Mouse (Mus musculus): ENCODE data around the gene Sox5. TPM values are rescaled to one million over a fixed set of nuclear protein-coding genes. Genes with fewer than 3 reads are reported as not detected.
A peak's percentile ranks its signal among the peaks of the same experiment; 100 is the strongest.

The Sox5 gene
- total RNA-seq, 2 experiments from 2014 or later: 2.6 to 2.9 TPM

DNA sequence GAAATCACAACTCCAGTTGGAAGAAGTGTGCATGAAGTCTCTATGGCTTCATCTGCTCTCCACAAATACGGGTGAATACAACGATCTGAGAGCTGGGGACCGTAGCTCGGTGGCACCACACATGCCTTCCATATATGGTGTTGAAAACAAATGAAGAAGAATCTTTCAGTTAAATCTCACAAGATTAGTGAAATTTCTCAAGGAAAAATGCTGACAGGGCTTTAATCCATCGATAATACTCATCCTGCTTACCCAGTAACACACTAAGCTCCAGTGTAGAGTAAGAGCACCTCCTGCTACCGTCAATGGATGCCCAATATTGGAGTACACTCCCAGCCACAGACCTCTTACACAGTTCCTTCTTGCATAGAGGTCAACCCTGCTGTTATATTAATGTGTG lies 678.2 kb downstream of the Sox5 start:
- no peak for DNase-seq

DNA sequence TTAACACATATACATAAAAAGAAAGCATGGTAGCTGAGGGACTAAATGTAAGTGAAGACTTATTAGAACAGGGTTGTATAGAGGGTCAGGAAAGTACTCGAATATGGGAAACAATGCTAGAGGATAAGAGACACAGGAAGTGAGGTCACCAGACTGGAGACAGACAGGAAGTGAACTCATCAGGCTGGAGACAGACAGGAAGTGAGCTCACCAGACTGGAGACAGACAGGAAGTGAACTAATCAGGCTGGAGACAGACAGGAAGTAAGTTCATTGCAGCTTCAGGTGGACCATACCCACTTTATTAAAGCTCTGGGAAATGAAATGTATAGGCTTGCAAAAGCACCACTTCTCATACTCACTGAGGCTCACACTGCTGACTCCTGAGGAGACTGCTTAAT lies 680.9 kb downstream of the Sox5 start:
- no peak for DNase-seq

DNA sequence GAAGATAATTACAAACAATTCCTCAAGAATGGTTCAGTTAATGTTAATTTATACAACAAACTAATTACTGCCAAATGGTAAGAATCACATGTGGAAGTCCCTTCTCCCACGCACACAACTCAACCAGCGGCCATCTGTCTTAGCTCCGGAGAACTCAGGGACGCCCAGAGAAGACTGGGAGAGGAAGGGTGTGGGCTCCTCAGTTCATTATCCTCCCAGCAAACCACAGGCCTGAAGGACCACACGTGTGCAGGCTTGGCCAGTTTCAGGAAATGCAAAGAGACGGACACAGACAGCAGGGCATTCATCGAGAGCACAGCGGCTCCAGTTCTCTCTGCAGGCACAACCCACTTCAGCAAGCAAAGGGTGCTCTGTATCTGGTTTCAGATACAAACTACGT lies 683.7 kb downstream of the Sox5 start:
- peak in 1 of 2 experiments; percentile 14 for DNase-seq

DNA sequence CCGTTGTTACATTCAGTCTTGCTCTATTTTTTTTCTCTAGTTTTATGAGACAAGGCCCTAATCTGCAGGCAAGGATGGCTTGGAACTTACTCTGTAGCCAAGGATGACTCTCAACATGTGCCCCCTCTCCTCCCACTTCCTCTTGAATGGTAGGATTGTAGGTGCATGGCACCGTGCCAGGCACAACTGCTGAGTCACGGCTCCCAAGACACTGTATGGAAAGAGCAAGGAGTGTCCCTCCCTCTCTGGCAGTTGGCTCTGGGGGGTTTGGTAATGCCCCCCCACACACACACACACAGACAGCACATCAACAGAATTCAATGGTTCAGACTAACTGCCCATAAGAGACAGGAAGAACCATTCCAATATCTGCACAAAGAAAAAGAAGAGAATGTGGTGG lies 693.5 kb downstream of the Sox5 start:
- DNase-seq: no peak

DNA sequence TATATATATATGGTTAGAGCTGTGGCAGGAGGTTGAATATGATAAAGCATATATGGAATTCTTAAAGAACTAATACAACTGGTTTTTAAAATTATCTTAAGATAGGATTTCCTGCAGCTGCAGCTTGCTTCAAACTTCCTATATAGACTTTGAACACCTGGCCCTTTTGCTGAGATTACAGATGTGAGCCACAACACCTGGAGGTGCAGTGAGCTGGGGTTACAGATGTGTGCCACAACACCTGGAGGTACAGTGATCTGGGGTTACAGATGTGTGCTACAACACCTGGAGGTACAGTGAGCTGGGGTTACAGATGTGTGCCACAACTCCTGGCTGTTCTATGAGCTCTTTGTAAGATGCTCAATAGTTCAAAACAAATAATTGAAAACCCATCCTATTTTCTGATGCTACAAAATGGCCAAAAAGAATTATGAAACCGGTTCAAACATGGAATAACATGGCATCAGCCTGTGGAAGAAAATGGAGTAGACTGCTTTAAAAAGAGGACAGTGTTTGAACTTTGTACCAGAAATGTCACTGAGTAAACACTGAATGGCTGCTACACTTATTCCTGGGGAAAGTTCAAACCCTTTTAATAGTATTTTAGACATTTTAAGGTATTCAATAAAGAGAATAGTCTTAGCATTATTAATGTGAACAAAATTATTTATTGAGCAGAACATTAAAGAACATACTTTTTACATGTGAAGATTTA lies 695.5 kb downstream of the Sox5 start:
- no peak for DNase-seq

DNA sequence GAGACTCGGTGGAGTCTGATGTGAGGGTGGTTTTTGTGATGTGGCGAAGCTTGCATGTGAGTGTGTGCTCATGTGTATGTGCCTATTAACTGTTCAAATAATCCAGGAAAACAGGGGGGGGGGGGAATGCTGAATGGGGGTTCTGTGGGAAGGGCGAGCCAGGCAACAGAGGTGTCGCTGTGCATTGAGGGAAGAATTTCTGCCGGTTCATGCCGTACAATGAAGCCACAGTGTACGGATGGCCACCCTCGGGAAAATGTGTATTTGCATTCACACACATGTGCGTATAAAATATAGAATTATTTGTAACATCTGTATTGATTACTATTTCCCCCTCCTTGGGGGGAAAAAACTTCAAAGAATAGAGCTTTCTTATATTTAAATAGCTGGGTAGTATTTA lies 699.5 kb downstream of the Sox5 start:
- DNase-seq: no peak

DNA sequence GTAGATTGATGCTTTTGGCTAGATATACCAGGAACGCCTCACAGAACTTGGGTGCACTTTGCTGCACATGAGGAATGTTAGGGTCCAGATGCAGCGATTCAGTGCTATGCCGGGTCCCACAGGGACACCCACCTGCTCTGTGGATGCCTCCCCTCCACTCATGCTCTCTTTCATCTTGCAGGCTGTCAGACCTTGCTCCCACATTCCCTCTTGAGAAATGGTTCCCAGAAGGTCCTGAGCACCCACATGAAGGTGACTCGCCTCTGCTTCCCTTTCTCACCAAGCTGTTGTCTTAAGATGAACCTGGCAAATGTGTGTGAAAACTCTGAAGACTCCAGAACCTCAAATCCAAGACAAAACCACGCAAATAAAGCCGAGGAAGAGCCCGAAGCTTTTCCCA lies 704.0 kb downstream of the Sox5 start:
- DNase-seq: no peak

DNA sequence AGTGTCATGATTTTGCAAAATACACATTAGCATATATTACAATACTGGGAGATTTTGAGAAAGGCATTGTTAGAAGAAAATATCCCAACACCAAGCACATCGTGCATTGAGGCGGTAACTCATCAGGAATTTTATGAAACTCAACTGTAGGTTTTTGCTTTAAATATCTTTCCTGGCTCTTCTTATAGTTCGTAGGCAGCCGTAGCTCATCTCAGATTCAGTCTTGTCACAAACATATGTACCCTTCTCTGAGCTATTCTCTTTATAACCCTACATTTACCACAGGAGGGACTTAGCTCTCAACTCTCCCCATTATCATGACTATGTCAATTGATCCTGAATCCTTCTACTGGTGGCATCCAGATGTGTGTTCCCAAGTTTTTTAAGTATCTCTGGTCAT lies 705.4 kb downstream of the Sox5 start:
- DNase-seq: no peak

DNA sequence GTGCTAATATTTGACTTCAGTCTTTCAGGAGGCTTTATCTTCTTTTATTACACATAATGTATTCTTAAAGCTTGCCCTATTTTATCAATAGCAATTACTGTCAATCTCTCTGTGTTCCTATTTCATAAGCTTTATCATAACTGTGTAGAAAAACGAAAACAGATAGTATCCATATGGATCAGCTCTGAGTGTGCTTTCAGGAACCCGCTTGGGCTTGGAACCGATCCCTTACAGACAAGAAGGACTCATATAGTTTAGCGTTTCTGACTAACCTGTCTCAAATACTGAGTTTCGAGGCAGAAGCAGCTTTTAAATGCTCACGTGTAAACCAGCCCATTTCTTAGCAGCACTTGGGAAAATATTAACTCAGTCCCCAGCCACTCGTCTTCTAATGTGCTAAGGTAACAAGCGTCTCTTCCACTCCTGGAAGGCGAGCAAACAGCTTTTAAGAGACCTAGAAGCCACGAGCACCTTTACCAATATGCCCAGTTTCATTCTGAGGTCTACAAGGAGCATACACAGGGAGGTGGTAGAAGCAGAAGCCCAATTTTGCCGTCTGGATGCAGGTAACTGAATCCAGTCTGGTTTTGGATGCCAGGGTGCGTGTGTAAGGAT lies 706.3 kb downstream of the Sox5 start:
- no peak for DNase-seq

DNA sequence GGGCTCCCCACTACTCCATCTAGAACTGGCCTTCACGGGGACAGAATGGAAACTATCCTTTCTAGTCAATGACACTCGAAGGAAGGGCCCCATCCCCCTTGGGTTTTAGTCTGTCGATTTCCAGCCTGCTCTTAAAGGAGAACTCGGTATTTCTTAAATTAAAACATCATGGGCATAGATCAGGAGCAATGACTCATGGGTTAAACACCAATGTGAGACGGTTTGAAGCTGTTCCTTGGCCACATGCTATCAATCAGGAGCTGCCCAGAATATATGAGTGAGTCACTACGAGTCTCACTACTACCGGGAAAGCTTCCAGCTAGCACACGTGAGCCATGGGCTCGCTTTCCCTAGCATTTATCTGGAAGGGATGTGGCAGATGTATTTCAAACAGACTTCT lies 707.0 kb downstream of the Sox5 start:
- DNase-seq: peak; percentile 54 to 61

DNA sequence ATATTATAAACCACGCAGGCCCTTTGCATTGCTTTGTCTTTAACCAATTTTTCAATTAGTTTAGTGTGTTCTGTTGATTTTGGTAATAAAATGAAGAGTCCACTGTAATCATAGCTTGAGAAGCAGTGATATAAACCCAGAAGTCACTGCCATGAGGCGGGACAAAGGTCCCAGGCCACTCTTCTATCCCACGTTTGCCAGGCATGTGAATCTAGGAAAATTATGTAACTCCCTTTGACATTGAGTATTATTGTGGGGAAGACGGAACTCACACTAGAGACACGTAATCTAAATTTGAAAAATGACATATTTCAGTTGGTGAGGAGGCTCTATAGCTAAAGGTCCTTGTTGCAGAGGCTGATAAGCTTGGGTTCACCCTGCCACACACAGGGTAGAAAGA lies 711.3 kb downstream of the Sox5 start:
- no peak for DNase-seq

DNA sequence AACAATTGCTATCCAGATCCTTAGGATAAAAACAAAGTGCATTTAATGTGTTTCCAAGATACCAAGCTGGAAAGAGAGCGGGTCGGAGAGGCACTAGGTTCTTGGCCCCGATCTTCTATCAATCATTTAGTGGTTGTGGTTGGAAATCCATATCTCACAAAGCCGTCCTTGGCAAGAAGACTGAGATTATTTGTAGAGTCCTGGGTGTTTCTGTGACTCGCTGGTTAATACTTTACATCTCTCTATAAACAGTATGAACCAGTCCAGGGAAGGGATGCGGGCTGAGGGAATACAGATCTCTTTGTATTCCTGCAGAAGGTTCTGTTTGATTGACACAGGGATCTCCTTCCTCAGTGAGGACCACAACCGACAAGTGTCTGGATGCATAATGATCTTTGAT lies 714.3 kb downstream of the Sox5 start:
- no peak for DNase-seq

DNA sequence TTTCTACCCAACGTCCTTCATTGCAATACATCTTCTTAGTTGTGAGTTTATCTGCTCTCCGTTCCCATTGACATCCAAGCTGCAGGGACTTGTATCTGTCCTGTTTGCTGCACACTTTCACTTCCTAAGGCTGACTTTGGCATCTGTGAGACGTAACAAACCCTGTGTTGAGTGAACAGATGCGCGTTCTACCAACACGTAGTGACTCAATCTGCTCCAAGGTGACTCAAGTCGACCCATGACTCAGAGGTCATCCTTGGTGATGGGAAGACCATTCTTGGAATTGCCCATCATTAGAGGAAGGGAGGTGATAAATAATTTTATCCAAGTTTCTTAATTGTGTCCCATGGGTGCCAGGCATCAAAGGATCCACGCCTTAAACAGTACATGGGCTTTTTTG lies 719.3 kb downstream of the Sox5 start:
- DNase-seq: no peak

DNA sequence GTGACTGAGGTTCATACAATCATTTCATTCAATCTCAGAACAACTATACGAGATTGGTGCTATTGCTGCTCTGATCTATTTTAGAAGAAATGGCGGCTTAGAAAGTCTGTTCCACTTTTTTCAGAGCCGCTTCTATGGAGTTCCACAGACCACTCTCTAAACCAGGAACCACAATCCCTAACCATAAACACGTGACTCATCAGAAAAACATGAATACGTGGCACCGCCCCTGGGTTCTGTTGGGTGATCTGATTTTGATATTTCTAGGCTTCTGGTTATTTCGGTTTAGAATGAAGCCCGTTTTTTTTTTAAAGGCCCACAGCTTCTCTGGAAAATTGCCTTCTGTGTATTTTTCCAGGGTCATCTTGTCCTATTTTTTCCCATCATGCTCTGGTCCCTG lies 720.0 kb downstream of the Sox5 start:
- DNase-seq: no peak

DNA sequence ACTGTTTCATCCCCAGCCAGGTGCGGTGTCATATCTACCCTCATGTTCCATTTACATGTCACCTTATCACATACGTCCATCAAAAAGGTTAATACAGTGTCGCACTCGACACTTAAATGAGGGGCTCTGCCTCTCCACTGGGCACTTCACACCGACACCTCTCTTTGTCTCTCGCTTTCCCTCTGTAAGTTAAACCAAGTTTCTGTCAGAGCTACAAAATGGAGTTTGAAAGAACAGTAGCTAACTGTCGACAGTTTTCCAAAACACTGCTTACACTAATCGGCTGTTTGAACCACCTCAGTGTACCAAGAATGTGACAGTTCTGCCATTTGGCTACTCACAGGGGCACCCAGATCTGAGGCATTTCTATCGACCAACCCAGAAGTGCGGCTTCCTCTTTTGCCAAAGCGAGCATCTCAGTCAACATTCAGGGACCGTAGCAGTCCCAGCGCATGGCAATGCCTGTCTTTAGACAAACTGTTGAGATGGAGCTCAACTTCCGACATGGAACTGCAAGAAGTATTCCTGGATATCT lies 724.6 kb downstream of the Sox5 start:
- DNase-seq: no peak

DNA sequence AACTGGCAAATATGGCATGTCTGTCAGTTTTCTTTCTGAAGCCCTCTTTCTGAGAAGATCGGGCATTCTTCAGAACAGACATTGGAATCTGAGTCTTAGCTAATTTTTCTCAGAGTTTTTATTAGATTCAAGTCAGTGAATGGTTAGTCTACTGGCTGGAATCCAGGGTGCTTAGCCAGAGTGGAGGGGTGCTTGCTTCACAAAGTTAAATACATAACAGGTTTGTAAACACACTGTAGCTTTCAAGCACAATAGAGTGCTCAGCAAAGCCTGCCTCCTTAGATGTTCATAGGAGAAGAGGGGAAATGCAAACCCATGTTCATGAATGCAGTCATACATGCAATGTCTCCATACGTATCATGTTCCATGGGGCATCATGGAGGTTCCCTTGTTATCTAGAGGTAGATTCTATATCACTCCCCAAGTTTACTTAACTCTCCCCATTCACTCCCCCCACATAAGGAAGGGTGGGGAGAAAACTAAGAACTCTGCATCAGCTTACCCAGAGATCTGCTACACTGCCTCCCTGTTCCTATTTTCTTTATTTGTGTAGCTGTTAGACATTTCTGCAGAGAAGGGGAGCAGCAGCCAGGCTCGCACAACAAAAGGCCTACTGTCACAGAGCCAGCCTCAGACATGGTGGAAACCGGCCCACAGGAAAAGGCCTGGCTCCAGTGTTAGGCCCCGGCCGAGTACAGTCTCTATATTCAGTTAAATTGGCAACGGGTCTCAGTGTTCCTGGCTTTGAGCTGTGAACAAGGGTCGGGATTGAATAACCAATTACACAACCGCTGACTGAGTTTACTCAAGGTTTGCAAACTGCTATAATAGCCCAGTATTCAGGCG lies 725.3 kb downstream of the Sox5 start:
- peak; percentile 74 to 83 for DNase-seq

DNA sequence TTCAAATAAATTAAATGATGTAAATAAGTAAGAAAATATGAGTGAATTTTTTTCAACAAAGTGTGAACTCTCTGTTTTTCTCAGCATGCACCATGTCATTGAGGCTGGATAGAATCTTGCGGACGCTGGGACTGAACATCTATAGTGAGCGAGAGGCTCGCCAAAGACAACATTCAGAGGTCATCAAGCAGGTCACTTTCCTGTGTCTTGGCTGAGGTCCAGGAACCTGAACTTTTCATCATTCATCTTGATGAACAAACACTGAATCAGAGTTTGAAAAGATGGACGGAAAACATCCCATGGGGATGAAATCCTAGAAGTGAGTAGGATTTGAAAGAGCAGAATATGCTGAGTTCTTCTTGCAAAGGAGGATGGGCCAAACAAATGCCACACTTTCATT lies 729.3 kb downstream of the Sox5 start:
- no peak for DNase-seq

DNA sequence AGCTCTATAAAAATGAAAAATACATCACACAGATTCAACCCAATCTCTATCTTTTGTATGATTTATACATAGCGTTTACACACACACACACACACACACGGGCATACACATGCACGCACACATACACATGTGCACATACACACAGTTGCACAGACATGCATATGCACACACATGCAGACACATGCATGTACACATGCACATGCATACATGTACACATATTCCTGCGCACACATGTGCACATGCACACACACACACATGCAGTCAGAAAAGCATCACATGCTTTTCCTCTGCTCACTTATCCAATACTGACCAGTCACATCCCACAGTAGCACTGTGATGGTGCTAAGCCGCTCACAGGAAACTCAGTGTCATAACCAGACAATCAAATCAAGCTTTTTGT lies 730.5 kb downstream of the Sox5 start:
- DNase-seq: no peak

DNA sequence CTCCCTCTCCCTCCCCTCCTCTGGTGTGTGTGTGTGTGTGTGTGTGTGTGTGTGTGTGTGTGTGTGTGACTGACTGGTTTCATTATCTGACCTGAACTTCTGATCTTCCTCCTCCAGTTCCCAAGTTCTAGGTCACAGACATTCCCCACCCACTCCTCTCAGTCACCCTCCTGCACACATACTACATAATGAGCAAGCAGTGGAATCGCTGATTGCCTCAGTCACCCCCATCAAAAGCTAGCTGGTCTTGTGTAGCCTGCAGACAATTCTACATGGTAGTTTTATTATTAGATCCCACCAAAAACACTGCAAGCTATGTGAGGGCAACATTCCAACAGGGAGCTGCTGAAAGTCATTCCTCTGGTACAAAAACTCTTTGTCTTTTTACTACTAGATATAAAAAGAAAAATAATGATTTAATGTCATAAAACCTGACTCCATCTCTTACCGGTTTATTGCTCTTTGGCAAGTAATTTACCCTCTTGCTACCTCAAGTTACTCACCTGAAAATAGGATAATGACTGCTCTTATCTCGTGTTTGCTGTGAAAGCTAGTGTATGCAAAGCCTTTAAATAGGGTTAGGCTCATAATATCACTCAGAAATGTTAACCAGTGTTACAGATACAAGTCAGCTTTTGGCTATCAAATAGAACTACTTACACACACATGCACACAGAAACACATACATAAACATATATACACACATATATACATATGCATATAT lies 733.4 kb downstream of the Sox5 start:
- no peak for DNase-seq

DNA sequence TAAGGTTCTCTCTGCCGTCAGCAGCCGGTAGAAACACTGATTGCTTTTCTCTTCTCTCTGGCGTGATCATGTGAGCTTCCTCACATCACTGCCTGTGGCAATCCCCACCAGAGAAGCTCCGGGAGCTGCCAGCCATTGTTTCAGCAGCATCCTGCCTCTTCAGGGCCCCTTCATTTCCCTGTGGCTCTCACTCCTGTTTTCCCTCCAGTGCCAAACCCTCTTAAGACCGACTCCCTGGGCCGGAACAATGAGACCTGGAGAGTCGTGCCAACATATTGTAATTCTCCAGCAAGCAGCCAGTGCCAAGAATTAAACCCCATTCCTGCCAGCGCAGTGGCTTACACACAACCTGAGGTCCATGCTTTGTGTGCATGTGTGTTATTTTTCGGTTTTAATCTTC lies 736.3 kb downstream of the Sox5 start:
- DNase-seq: peak in 1 of 2 experiments; percentile 7

DNA sequence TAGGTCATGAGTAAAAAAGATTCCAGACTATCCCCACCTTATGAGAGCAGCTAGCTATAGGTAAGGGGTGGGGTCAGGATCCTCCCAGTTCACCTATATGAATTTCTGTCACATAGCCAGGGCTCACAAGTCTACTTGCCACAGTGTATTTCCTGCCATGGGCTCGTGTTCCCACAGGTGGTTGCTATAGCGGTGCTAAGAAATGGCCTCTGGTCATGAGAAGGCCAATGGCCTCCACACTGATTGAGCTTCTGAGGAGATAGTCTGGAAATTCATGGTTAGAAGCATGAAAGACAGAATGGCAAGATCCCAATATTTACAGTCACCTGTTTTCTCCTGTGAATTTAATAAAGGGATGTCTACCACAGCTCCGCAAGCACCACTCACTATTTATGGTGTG lies 737.4 kb downstream of the Sox5 start:
- DNase-seq: no peak

DNA sequence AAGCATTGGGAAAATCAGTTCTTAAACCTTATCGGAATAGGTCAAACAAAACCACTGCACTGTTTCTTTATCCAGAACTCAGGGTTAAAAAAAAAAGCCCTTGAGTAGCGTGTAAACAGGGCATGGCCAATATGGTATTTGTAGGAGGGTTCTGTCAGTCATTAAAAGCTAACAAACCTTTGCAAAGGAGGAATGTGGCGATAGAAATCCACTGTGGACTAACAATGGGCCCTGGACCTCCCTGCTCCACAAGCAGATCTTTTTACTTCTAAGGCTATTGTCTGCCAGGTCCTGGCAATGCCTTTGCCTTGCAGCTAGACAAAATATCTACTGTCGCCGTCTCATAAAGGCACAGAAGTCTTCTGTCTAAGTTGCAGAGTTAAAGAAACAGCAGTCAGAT lies 738.8 kb downstream of the Sox5 start:
- DNase-seq: no peak

DNA sequence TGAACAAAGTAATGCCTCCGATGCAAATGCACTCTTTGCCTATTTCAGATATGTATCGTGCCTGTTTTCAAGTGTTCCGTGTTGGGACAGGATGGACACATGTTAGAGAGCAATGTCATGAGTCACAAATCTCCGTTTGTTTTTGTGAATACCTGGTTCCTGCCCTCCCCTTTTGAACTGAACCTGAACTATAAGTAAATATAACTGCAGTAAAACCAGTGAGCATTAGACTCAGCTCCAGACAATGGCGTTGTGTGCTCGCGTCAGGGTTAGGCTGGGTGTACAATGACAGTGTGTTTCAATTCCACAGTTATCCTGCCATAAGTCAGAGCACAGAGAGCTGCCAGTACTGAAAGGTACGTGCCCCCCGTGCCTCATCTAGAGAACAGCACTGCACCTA lies 739.8 kb downstream of the Sox5 start:
- DNase-seq: no peak
